Mouse (Mus musculus) ES-E14 (cell line): ENCODE measurements around the gene Smim24. TPM values are rescaled to one million over a fixed set of nuclear protein-coding genes. Genes with fewer than 3 reads are reported as not detected.
A peak's percentile ranks its signal among the peaks of the same experiment; 100 is the strongest.

ENCODE experiments used
- DNase-seq: peaks from one replicate; pipeline ENCODE4 v3.0.0-alpha.2; 2013; ENCODE audit warnings: low read depth, low spot score
- H3K27ac ChIP-seq: 2 replicates; pipeline ENCODE4 v1.5.1; 2012; ENCODE audit warnings: low read depth, mild to moderate bottlenecking, low read length, moderate library complexity, mixed read lengths; ENCODE audit not compliant: poor library complexity, insufficient read depth, severe bottlenecking
- H3K36me3 ChIP-seq: 2 replicates; pipeline ENCODE4 v1.6.1; 2012; ENCODE audit warnings: mild to moderate bottlenecking, low read length, moderate library complexity, mixed read lengths; ENCODE audit not compliant: control insufficient read depth, poor library complexity, insufficient read depth, severe bottlenecking
- H3K4me1 ChIP-seq, 2 experiments: fragments of 150-350 bp in 1 of 2; sonication (generic) in 1 of 2; 2 replicates each; pipeline ENCODE4 v1.6.1; 2012; ENCODE audit warnings: low read length in 2 of 2, mild to moderate bottlenecking in 1 of 2, mixed read lengths in 1 of 2; ENCODE audit not compliant: control insufficient read depth in 2 of 2, insufficient read depth in 2 of 2, poor library complexity in 1 of 2
- H3K4me3 ChIP-seq, 2 experiments: fragments of 150-350 bp in 1 of 2; sonication (generic) in 1 of 2; 2 replicates each; pipeline ENCODE4 v1.5.1; 2012; ENCODE audit warnings: low read length in 2 of 2, low read depth in 1 of 2, mild to moderate bottlenecking in 1 of 2, mixed read lengths in 1 of 2; ENCODE audit not compliant: insufficient read depth in 1 of 2, poor library complexity in 1 of 2, severe bottlenecking in 1 of 2
- H3K9ac ChIP-seq: 2 replicates; pipeline ENCODE4 v1.6.1; 2012; ENCODE audit warnings: low read depth, mild to moderate bottlenecking, low read length, mixed read lengths; ENCODE audit not compliant: poor library complexity, insufficient read depth, severe bottlenecking
- H3K9me3 ChIP-seq: fragments of 150-350 bp; sonication (generic); 2 replicates; pipeline ENCODE4 v1.6.1; 2012; ENCODE audit warnings: low read depth, mild to moderate bottlenecking, low read length; ENCODE audit not compliant: control insufficient read depth, insufficient read depth
- CHD2 ChIP-seq: IDR thresholded peaks from 2 replicates; pipeline ENCODE4 v1.6.1; 2014; ENCODE audit warnings: mild to moderate bottlenecking, low read depth, low read length, inconsistent platforms
- HCFC1 ChIP-seq: IDR thresholded peaks from 2 replicates; pipeline ENCODE4 v1.6.1; 2012; ENCODE audit warnings: low read length, inconsistent platforms, borderline replicate concordance; ENCODE audit not compliant: insufficient read depth
- MAFK ChIP-seq: IDR thresholded peaks from 2 replicates; pipeline ENCODE4 v1.6.1; 2014; ENCODE audit warnings: mild to moderate bottlenecking, low read depth, low read length, inconsistent platforms; ENCODE audit not compliant: insufficient read depth
- ZC3H11A ChIP-seq: IDR thresholded peaks from 2 replicates; pipeline ENCODE4 v1.6.1; 2012; ENCODE audit warnings: low read depth, mild to moderate bottlenecking, inconsistent platforms, low read length, borderline replicate concordance
- ZNF384 ChIP-seq: IDR thresholded peaks from 2 replicates; pipeline ENCODE4 v1.6.1; 2012; ENCODE audit warnings: low read depth, low read length, inconsistent platforms
- in situ Hi-C, 2 experiments: fragments of 600-800 bp; cut with MboI; formaldehyde crosslinking; loops; one replicate each; pipeline ENCODE4 v1.15.1; 2025; ENCODE audit warnings: low sequenced_read_pairs in 2 of 2, inconsistent platforms in 1 of 2; ENCODE audit not compliant: unreplicated experiment in 2 of 2
- total RNA-seq: library from RNA; depleted of rRNA; stranded (reverse); fragments of 300-350 nt; gene quantifications from 2 replicates; pipeline ENCODE4 v1.2.3, GENCODE M21; 2012

Smim24 gene
- total RNA-seq, 1 experiment = 1.7 TPM

GRCm38 (mm10) chr10:81412586-81413309, 19.9 kb downstream of the Smim24 start:
- H3K4me1 ChIP-seq = peaks cover 4 to 78% of the 10 kb centered on the region in 2 experiments
- no peak for DNase-seq
- TF ChIP-seq ZC3H11A (no peak), HCFC1 (no peak), MAFK (no peak), CHD2 (no peak), ZNF384 (no peak)
- no peak overlapping the region for H3K27ac ChIP-seq
- peaks cover 5% of the 10 kb centered on the region; the same call in 1 of the 2 replicates for H3K36me3 ChIP-seq
- in situ Hi-C loops = no loop called here
- H3K4me3 ChIP-seq = no peak overlapping the region
- H3K9ac ChIP-seq = no peak overlapping the region
- no peaks in the 10 kb centered on the region for H3K9me3 ChIP-seq

- in situ Hi-C loops = no loop called here
- peaks cover 4 to 76% of the 10 kb centered on the region in 2 experiments for H3K4me1 ChIP-seq
- peak overlapping the region; percentile 11; the same call in 1 of the 2 replicates for H3K9ac ChIP-seq
- H3K4me3 ChIP-seq = peak overlapping the region; percentile 25 to 40
- TF ChIP-seq HCFC1 = 0 out of 2 replicates have a peak, but pooled peaks have one; percentile 4
- TF ChIP-seq ZC3H11A = no peak
- TF ChIP-seq ZNF384 = no peak
- TF ChIP-seq MAFK = no peak
- no peak for TF ChIP-seq CHD2
- DNase-seq = no peak
- H3K27ac ChIP-seq = peak overlapping the region; percentile 40
- H3K9me3 ChIP-seq = no peaks in the 10 kb centered on the region
- peaks cover 5% of the 10 kb centered on the region; the same call in 1 of the 2 replicates for H3K36me3 ChIP-seq
These were observed 20.7 kb downstream of the Smim24 start for GRCm38 (mm10) chr10:81413310-81414261.

GRCm38 (mm10) chr10:81414682-81415081, 21.8 kb downstream of the Smim24 start:
- no peak for DNase-seq
- H3K4me3 ChIP-seq = peak overlapping the region in 1 of 2 experiments; percentile 25; a peak in 1 of 4 replicates
- TF ChIP-seq ZNF384 = no peak
- TF ChIP-seq ZC3H11A = no peak
- TF ChIP-seq HCFC1 = no peak
- no peak for TF ChIP-seq MAFK
- TF ChIP-seq CHD2 = no peak

GRCm38 (mm10) chr10:81415146-81415545, 22.3 kb downstream of the Smim24 start:
- Histone ChIP-seq H3K27ac (no peak overlapping the region), H3K9ac (no peak overlapping the region), H3K4me3 (no peak overlapping the region)

More at GRCm38 (mm10) chr10:81414682-81415081, 21.8 kb downstream of the Smim24 start:
- Histone ChIP-seq H3K9ac (no peak overlapping the region), H3K4me1 (peaks cover 8 to 79% of the 10 kb centered on the region in 2 experiments), H3K27ac (no peak overlapping the region; the same call in 1 of the 2 replicates), H3K36me3 (peaks cover 5% of the 10 kb centered on the region; the same call in 1 of the 2 replicates), H3K9me3 (no peaks in the 10 kb centered on the region)
- in situ Hi-C loops = no loop called here

More at GRCm38 (mm10) chr10:81415146-81415545, 22.3 kb downstream of the Smim24 start:
- TF ChIP-seq CHD2 = no peak
- no peak for TF ChIP-seq ZC3H11A
- TF ChIP-seq ZNF384 = no peak
- no peak for TF ChIP-seq HCFC1
- TF ChIP-seq MAFK = no peak
- Histone ChIP-seq H3K36me3 (peaks cover 5% of the 10 kb centered on the region; the same call in 1 of the 2 replicates), H3K4me1 (peaks cover 8 to 78% of the 10 kb centered on the region in 2 experiments), H3K9me3 (no peaks in the 10 kb centered on the region)
- DNase-seq = no peak
- in situ Hi-C loops = no loop called here
